Mouse (Mus musculus) G1E-ER4 (cell line): ENCODE measurements around the gene Tspear. TPM values are rescaled to one million over a fixed set of nuclear protein-coding genes. Genes with fewer than 3 reads are reported as not detected.
"Not testable (repeated sequence)": the region's sequence is repeated elsewhere in the genome, so short reads cannot be mapped to it uniquely, and the experiment has no call there.

Experiments used
- GATA1 ChIP-seq: IDR thresholded peaks from one replicate; pipeline ENCODE4 v1.8.0; 2012; ENCODE audit warnings: low read length, inconsistent platforms
- polyA plus RNA-seq: library from polyadenylated mRNA; stranded (reverse); fragments of >175 nt; gene quantifications from 2 replicates; pipeline ENCODE4 v1.2.3, GENCODE M21; 2012

The Tspear gene
- polyA plus RNA-seq, 1 experiment, result not detected

- no peak for TF ChIP-seq GATA1
Measured at GRCm38 (mm10) chr10:77684181-77684580, 2.2 kb upstream of the Tspear start.

DNA sequence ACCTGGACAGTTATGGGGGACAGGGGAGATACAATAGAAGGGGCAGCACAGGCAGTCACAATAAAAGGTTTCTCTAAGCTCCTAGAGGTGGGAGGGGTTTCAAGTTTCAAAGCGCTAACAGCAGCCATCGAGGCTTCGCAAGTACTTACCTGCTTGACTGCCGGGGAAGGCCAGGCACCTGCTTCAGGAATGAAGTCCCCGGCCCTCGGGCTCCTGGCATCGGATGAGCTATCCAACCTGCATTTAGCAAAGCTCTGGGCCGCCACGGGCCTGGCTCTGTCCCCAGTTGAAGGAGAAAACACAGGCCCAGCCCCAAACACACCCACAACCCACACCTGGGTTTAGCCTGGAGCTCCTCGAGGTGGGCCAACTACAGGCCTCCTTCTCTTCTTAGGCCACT is 652 bp downstream of the Tspear start:
- TF ChIP-seq GATA1, result no peak

DNA sequence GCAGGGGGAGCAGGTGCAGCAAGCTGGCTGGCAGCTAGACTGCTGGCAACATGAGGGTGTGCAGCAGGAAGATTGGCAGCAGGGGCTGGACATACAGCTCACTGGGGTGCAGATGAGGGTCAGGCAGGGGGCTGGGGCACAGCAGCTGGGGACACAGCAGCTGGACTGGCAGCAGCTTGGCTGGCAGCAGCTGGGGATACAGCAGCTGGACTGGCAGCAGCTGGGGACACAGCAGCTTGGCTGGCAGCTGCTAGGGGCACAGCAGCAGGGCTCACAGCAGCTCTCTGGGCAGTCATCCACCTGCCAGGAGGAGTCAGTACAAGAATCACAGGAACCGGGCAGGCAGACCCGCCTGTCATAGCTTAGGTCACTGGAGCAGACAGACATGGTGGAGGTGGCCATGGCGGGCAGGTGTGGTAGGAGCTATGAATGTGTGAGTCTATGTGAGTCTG is 4.0 kb downstream of the Tspear start, which contains the start of gene Gm19402:
Gm19402 (minus strand) TSS at position 402 of the 452 bp plus-strand sequence.
- not testable (repeated sequence) for TF ChIP-seq GATA1

DNA sequence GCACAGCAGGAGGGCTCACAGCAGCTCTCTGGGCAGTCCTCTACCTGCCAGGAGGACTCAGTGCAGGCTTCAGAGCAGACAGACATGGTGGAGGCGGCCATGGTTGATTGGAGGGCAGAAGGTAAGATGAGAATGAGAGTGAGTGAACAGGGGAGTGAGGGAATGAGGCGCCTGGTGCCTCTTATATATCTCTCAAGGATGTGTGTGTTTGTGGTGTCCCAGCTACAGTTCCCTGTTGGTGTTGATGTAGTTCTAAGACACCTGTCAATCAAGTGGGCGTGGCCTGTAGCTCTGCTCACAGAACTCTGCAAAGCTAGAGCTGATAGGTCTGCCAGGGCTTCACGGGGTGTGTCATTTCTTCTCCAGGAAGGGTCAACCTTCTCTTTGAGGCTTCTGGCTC is 10.8 kb downstream of the Tspear start, which contains the start of gene Gm9508:
Gm9508 (minus strand) TSS at position 101 of the 400 bp plus-strand sequence.
- TF ChIP-seq GATA1, result no peak

DNA sequence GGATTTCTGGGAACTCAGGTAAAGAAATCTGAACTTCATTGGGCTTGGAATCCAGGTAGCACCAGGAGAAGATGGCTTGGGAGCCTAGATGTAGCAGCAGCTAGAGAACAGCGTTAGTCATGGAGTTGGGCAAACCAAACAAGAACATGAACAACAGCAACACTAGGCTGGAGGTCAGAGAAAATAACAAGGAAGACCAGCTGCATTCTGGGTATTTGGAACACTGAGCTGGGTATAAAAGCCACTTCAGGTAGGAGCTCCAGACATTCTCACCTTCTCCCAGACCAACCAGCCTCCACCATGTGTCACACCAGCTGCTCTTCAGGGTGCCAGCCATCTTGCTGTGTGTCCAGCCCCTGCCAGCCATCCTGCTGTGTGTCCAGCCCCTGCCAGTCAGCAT is 20.0 kb downstream of the Tspear start, which contains the start of gene Gm10272:
Gm10272 (plus strand) TSS at position 301 of the 400 bp plus-strand sequence.
- TF ChIP-seq GATA1, result no peak

DNA sequence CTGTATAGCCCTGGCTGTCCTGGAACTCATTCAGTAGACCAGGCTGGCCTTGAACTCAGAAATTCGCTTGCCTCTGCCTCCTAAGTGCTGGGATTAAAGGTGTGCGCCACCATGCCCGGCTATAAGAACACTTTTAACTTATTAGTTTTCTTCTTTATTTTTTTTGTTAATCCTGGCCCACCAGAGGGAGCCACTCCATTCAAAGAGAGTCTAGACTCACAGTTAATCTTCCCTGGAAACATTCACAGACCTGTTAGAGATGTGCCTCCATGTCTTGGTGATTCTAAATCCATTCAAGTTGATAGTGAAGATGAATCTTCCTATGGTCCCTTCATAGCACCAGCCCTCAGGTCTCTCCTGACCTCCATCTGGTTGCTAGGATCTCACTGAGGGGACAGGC is 23.5 kb downstream of the Tspear start:
- no peak for TF ChIP-seq GATA1

DNA sequence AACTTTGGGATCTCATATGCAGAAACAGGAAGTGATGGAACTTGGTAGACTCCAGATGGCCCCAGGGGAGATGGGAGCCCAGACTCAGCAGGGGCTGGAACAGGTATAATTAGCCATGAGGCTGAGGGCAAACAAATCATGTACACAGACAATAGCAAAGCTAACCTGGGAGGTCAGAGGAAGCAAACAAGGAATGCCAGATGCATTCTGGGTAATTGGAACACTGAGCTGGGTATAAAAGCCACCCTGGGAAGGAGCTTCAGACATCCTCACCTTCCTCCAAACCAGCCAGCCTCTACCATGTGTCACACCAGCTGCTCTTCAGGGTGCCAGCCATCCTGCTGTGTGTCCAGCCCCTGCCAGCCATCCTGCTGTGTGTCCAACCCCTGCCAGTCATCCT is 24.8 kb downstream of the Tspear start, which contains the start of gene Gm10024:
Gm10024 (plus strand) TSS at position 301 of the 400 bp plus-strand sequence.
- not testable (repeated sequence) for TF ChIP-seq GATA1

- TF ChIP-seq GATA1, result no peak
Measured at GRCm38 (mm10) chr10:77713734-77714133, 27.4 kb downstream of the Tspear start.

DNA sequence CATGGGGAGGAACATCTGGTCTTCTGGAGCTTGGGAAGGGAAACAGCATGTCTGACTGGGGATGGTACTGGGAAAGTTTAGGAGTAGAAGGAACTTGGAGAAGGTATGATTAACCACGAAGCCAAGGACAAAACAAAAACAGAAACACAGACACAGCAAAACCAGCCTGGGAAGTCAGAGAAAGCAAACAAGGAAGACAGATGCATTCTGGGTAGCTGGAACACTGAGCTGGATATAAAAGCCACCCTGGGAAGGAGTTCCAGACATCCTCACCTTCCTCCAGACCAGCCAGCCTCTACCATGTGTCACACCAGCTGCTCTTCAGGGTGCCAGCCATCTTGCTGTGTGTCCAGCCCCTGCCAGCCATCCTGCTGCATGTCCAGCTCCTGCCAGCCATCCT is 29.1 kb downstream of the Tspear start, which contains the start of gene Gm10142:
Gm10142 (plus strand) TSS at position 301 of the 400 bp plus-strand sequence.
- no peak for TF ChIP-seq GATA1

- TF ChIP-seq GATA1, result not testable (repeated sequence)
Measured at GRCm38 (mm10) chr10:77720299-77720698, 33.9 kb downstream of the Tspear start, which contains the start of gene Krtap12-1. Gene Krtap12-1, plus strand, starts transcription at chr10:77720599.

DNA sequence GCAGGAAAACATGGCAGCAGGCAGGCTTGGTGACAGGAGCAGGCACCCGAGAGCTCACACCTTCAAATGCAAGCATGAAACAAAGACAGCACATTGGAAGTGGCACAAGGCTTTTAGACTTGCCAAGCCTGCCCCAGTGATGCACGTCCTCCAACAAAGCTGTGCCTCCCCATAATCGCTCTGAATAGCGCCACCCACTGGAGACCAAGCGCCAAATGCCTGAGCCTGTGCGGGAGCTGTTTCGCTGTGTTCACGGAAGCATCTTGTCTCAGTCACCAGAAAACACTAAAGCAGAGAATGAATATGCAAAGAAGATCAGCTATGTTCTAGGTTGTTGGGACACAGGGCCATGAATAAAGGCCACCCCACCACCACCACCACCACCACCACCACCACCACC is 38.5 kb downstream of the Tspear start:
- TF ChIP-seq GATA1, result no peak

- TF ChIP-seq GATA1, result no peak
Measured at GRCm38 (mm10) chr10:77726186-77726585, 39.8 kb downstream of the Tspear start, which contains the start of gene Gm10100. Gene Gm10100, plus strand, starts transcription at chr10:77726486.

GRCm38 (mm10) chr10:77728280-77728679 is 41.9 kb downstream of the Tspear start:
- TF ChIP-seq GATA1, result no peak

DNA sequence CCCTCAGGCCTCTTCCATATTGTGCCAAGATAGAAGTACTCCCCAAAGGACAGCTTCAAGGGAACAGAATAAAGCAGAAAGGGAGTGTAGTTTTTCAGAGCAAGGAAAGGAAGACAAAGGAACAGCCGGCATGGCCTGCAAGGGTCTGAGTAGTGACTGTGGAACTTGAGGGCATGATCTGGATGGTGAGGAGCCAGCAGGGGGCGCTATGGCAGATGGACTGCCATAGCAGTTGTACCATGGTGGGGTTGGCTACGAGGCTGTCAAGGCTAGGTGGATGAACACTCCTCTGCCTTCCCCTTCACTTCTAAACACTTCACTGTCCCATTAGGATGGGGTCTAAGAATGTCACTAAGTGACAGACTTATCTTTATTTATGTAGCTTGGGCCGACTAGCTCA is 42.9 kb downstream of the Tspear start:
- no peak for TF ChIP-seq GATA1

DNA sequence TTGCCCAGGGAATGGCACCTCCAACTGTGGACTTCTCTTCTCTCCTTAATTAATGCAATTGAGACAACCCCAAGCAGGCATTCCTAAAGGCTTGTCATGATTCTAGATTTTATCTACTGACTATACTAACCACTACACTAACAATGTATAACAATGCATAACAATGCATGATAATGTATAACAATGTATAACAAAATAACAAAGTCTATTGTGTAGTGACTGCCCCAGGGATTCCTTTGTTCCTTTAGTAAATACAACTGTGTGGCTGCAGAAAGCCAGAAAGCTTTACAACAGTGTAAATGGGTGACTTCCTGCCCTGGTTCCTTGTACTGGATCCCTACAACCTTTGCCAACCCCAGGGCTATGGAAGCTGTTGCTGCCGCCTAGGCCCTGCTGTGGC is 49.6 kb downstream of the Tspear start:
- no peak for TF ChIP-seq GATA1

DNA sequence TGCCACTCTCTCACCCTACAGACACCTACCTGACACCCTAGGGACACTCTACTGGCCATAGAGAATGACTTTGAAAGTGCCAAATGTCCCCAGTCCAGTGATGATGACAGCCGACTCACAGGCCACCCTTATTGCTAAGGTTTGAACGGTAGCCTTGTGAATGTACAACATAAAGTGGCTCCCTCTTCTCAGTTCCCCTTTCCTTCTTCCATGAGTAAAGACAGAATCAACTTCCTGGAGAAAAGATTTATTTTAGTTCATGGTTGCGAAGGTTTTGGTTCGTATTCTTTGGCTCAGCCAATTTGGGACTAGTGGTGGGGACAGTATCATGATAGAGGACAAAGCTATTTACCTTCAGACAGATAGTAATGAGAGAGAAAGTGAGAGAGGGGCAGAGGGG is 52.6 kb downstream of the Tspear start:
- TF ChIP-seq GATA1, result no peak

GRCm38 (mm10) chr10:77741924-77742688 is 55.7 kb downstream of the Tspear start, which contains the start of gene Gm18596:
Gene Gm18596, minus strand, starts transcription at chr10:77742638.
- TF ChIP-seq GATA1, result not testable (repeated sequence)
